Mouse (Mus musculus) thymus, adult 2 months (tissue): Measurements from ENCODE around the gene Cacna1c.

Source experiments
- CTCF ChIP-seq: fragments of 200-500 bp; IDR thresholded peaks from 2 replicates; pipeline ENCODE4 v1.5.1; 2012; ENCODE audit warnings: mild to moderate bottlenecking, control low read depth, low read length, moderate library complexity, borderline replicate concordance; ENCODE audit not compliant: control insufficient read depth, poor library complexity, insufficient read depth; ENCODE audit errors: extremely low read depth
- POLR2A ChIP-seq: fragments of 200-500 bp; IDR thresholded peaks from 2 replicates; pipeline ENCODE4 v1.6.1; 2012; ENCODE audit warnings: mild to moderate bottlenecking, low read length, control low read depth, moderate library complexity; ENCODE audit not compliant: control insufficient read depth, poor library complexity, insufficient read depth; ENCODE audit errors: extremely low read depth

DNA sequence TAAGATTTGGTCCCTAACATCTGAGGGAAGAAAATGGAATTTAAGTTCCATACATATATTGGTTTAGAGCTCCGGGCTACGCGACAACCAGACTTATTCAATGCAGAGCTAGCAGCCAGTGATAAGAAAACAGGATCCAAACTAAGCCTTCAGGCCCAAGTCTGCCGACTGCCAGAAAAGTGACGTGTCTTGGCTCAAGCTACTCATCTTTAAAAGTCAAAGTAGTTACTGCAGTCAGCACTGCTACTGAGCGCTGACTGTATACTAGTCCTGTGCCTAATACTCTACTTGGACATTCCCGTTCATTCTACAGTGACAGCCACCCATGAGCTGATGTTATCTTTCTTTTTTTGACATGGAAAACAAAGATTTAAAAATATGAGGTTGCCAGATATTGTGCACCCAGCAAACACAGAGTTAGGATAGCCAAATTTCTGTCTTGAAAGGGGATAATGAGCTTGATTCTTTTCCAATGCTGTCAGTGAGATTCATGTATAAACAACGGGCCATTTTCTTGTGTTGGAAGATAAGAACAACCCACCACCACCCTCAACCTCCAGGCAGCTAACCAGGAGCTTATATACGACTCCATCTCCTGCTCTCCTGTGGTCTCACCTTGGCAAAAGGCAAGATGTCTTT, 456.1 kb downstream of the Cacna1c start:
- TF ChIP-seq CTCF (no peak), POLR2A (no peak)
